Mouse (Mus musculus): ENCODE measurements around the gene 2410004P03Rik. TPM values are rescaled to one million over a fixed set of nuclear protein-coding genes. Genes with fewer than 3 reads are reported as not detected.

2410004P03Rik gene
- polyA plus RNA-seq, 1 experiment from 2014 or later: 0.29 TPM

DNA sequence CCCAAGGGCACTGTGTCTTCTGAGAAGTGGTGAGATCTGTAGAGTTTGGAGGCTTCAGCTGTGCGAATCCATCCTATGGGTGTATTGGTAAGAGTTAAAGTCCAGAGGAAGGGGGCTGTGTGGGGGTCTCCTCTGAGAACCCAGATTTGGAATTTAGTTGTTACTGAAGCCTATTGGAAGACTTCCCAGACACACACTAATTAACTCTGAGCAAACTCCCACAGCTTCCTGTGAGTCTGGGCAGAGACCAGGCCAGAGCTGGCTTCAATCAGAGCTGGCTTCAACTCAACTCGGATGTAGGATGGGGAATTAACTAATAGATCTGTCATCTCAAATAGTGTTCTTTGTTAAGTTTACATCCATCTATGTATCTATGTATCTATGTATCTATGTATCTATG is 4.2 kb upstream of the 2410004P03Rik start:
- Histone ChIP-seq H3K4me2 (replicated peaks; ENCODE audit: low read depth) (no peak overlapping the region), H3K4me3 (ENCODE audit: low read depth, low read length) (no peak overlapping the region), H3K9me3 (ENCODE audit: control insufficient read depth, low read length) (no peaks in the 10 kb centered on the region), H3K9ac (ENCODE audit: low read length) (no peak overlapping the region), H3K27me3 (ENCODE audit: control insufficient read depth, insufficient read depth, low read length) (no peaks in the 10 kb centered on the region; the same call in 1 of the 2 replicates), H3K36me3 (ENCODE audit: control insufficient read depth, insufficient read depth, low read length) (no peaks in the 10 kb centered on the region), H3K27ac (replicated peaks) (no peak overlapping the region), H3K4me1 (replicated peaks; ENCODE audit: control insufficient read depth, insufficient read depth) (no peaks in the 10 kb centered on the region)
- no peak for ATAC-seq (ENCODE audit: low FRiP score, low TSS enrichment)
- no peak for DNase-seq (ENCODE audit: low spot score)
- 62% methylated on average over 2 of the region's 2 CpGs for WGBS
- TF ChIP-seq CTCF (IDR thresholded peaks at IDR 0.05; ENCODE audit: low read depth): no peak
- no peak for TF ChIP-seq EP300 (optimal IDR thresholded peaks at IDR 0.05)

DNA sequence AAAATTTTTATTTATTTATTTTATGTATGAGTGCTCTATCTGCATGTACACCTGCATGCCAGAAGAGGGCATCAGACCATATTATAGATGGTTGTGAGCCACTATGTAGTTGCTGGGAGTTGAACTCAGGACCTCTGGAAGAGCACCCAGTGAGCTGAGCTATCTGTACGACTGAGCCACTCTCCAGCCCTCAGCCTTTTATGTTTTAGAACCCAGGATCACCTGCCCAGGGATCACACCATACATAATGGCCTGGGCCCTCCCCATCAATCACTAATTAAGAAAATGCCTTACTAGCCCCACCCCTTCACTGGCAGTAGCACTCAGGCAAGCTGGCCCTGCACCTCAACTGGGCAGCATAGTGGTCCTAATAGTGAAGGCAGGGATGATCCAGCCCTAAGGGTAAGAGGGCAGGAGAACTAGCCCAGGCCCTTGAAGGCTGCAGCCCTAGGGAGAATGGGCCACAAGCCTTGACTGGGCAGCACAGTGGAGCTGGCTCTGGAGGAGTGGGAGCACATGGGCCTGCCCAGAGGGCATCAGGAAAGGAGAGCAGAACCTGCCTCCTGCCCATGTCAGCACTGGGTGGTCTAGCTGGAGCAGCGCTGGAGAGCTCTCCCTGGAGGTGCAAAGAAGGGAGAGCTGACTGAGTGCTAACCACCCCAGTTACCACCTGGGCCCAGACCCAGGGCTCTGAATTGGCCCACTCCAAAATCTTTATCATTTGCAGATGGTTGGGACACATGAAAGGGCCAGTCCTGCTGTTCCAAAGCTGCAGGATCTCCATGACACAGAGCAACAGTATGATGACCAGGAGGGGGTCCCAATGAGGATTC is 756 bp upstream of the 2410004P03Rik start:
- H3K9me3 ChIP-seq (ENCODE audit: control insufficient read depth, low read length): no peaks in the 10 kb centered on the region
- H3K27ac ChIP-seq (replicated peaks): no peak overlapping the region
- no peak overlapping the region for H3K9ac ChIP-seq (ENCODE audit: low read length)
- DNase-seq (ENCODE audit: low spot score) (no peak), ATAC-seq (ENCODE audit: low FRiP score, low TSS enrichment) (no peak)
- WGBS: 70% methylated on average over 2 of the region's 2 CpGs
- no peaks in the 10 kb centered on the region for H3K36me3 ChIP-seq (ENCODE audit: control insufficient read depth, insufficient read depth, low read length)
- no peaks in the 10 kb centered on the region; the same call in 1 of the 2 replicates for H3K27me3 ChIP-seq (ENCODE audit: control insufficient read depth, insufficient read depth, low read length)
- no peak overlapping the region for H3K4me2 ChIP-seq (replicated peaks; ENCODE audit: low read depth)
- TF ChIP-seq EP300 (optimal IDR thresholded peaks at IDR 0.05) (no peak), CTCF (IDR thresholded peaks at IDR 0.05; ENCODE audit: low read depth) (no peak)
- no peaks in the 10 kb centered on the region for H3K4me1 ChIP-seq (replicated peaks; ENCODE audit: control insufficient read depth, insufficient read depth)
- H3K4me3 ChIP-seq (ENCODE audit: low read depth, low read length): no peak overlapping the region

GRCm38 (mm10) chr12:17009466-17009865 is 2.1 kb downstream of the 2410004P03Rik start:
- no peak overlapping the region for H3K9ac ChIP-seq (ENCODE audit: low read length)
- no peaks in the 10 kb centered on the region for H3K9me3 ChIP-seq (ENCODE audit: control insufficient read depth, low read length)
- H3K27ac ChIP-seq (replicated peaks): no peak overlapping the region
- WGBS: 96% methylated on average over 6 of the region's 6 CpGs
- no peak overlapping the region for H3K4me3 ChIP-seq (ENCODE audit: low read depth, low read length)
- no peak for DNase-seq (ENCODE audit: low spot score)
- no peaks in the 10 kb centered on the region; the same call in 1 of the 2 replicates for H3K27me3 ChIP-seq (ENCODE audit: control insufficient read depth, insufficient read depth, low read length)
- no peak for ATAC-seq (ENCODE audit: low FRiP score, low TSS enrichment)
- TF ChIP-seq CTCF (IDR thresholded peaks at IDR 0.05; ENCODE audit: low read depth) (peak; percentile 30; the same call in 1 of the 2 replicates), EP300 (optimal IDR thresholded peaks at IDR 0.05) (no peak)
- H3K4me2 ChIP-seq (replicated peaks; ENCODE audit: low read depth): no peak overlapping the region
- no peaks in the 10 kb centered on the region for H3K36me3 ChIP-seq (ENCODE audit: control insufficient read depth, insufficient read depth, low read length)
- H3K4me1 ChIP-seq (replicated peaks; ENCODE audit: control insufficient read depth, insufficient read depth): no peaks in the 10 kb centered on the region

GRCm38 (mm10) chr12:17001211-17001610 is 10.3 kb downstream of the 2410004P03Rik start:
- DNase-seq (ENCODE audit: low spot score) (no peak), ATAC-seq (ENCODE audit: low FRiP score, low TSS enrichment) (no peak)
- no peaks in the 10 kb centered on the region for H3K4me1 ChIP-seq (replicated peaks; ENCODE audit: control insufficient read depth, insufficient read depth)
- WGBS: 51% methylated on average over 4 of the region's 4 CpGs
- TF ChIP-seq EP300 (optimal IDR thresholded peaks at IDR 0.05): no peak
- TF ChIP-seq CTCF (IDR thresholded peaks at IDR 0.05; ENCODE audit: low read depth): no peak
- no peak overlapping the region for H3K9ac ChIP-seq (ENCODE audit: low read length)
- no peaks in the 10 kb centered on the region for H3K27me3 ChIP-seq (ENCODE audit: control insufficient read depth, insufficient read depth, low read length)
- H3K9me3 ChIP-seq (ENCODE audit: control insufficient read depth, low read length): no peaks in the 10 kb centered on the region
- no peak overlapping the region for H3K27ac ChIP-seq (replicated peaks)
- no peak overlapping the region for H3K4me2 ChIP-seq (replicated peaks; ENCODE audit: low read depth)
- H3K4me3 ChIP-seq (ENCODE audit: low read depth, low read length): no peak overlapping the region
- no peaks in the 10 kb centered on the region; the same call in 1 of the 2 replicates for H3K36me3 ChIP-seq (ENCODE audit: control insufficient read depth, insufficient read depth, low read length)

DNA sequence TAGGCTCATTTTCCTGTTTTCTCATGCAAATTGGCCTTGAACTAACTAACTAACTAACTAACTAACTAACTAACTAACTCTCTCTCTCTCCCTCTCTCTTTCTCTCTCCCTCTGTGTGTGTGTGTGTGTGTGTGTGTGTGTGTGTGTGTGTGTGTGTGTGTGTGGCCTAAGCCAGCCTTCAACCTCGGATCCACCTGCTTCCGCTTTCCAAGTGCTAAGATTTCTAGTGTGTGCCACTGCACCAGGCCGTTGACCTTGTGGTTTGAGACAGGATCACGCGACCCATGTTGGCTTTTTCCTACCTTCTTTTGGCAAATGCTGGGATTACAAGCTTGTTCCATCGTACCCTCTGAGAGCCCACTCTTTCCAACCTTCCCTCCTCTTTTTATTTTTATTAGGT is 10.9 kb downstream of the 2410004P03Rik start:
- H3K4me2 ChIP-seq (replicated peaks; ENCODE audit: low read depth): no peak overlapping the region; the same call in 1 of the 2 replicates
- no peak overlapping the region for H3K27ac ChIP-seq (replicated peaks)
- TF ChIP-seq CTCF (IDR thresholded peaks at IDR 0.05; ENCODE audit: low read depth): no peak
- TF ChIP-seq EP300 (optimal IDR thresholded peaks at IDR 0.05): no peak
- no peak overlapping the region for H3K4me3 ChIP-seq (ENCODE audit: low read depth, low read length)
- no peaks in the 10 kb centered on the region; the same call in 1 of the 2 replicates for H3K36me3 ChIP-seq (ENCODE audit: control insufficient read depth, insufficient read depth, low read length)
- DNase-seq (ENCODE audit: low spot score): no peak
- no peaks in the 10 kb centered on the region for H3K4me1 ChIP-seq (replicated peaks; ENCODE audit: control insufficient read depth, insufficient read depth)
- H3K27me3 ChIP-seq (ENCODE audit: control insufficient read depth, insufficient read depth, low read length): no peaks in the 10 kb centered on the region
- no peaks in the 10 kb centered on the region for H3K9me3 ChIP-seq (ENCODE audit: control insufficient read depth, low read length)
- 52% methylated on average over 6 of the region's 6 CpGs for WGBS
- ATAC-seq (ENCODE audit: low FRiP score, low TSS enrichment): no peak
- H3K9ac ChIP-seq (ENCODE audit: low read length): no peak overlapping the region
